Mouse (Mus musculus): Measurements from ENCODE around the gene Dock8. TPM values are rescaled to one million over a fixed set of nuclear protein-coding genes. Genes with fewer than 3 reads are reported as not detected.

Gene Dock8
- polyA plus RNA-seq, 1 experiment: 18.0 TPM

- Histone ChIP-seq H3K4me3 (replicated peaks) (no peak overlapping the region), H3K4me1 (no peaks in the 10 kb centered on the region), H3K27me3 (replicated peaks) (peaks cover 12% of the 10 kb centered on the region), H3K9me3 (peaks cover 19% of the 10 kb centered on the region), H3K36me3 (replicated peaks; ENCODE audit: low read length) (no peaks in the 10 kb centered on the region)
- TF ChIP-seq GATA1 (IDR thresholded peaks at IDR 0.05; ENCODE audit: borderline replicate concordance, low read length): no peak
- TF ChIP-seq FLI1 (IDR thresholded peaks at IDR 0.05; ENCODE audit: low read length): no peak
Observed at GRCm38 (mm10) chr19:25221964-25222640, 222.8 kb downstream of the Dock8 start.

GRCm38 (mm10) chr19:25230058-25230974 lies 231.0 kb downstream of the Dock8 start:
- Histone ChIP-seq H3K27me3 (replicated peaks) (peaks cover 20% of the 10 kb centered on the region), H3K4me1 (peaks cover 23% of the 10 kb centered on the region)
- TF ChIP-seq GATA1 (IDR thresholded peaks at IDR 0.05; ENCODE audit: borderline replicate concordance, low read length): no peak
- TF ChIP-seq FLI1 (IDR thresholded peaks at IDR 0.05; ENCODE audit: low read length): no peak

GRCm38 (mm10) chr19:25230975-25231334 lies 231.6 kb downstream of the Dock8 start:
- peaks cover 23% of the 10 kb centered on the region for H3K4me1 ChIP-seq
- TF ChIP-seq FLI1 (IDR thresholded peaks at IDR 0.05; ENCODE audit: low read length) (no peak), GATA1 (IDR thresholded peaks at IDR 0.05; ENCODE audit: borderline replicate concordance, low read length) (no peak)
- H3K27me3 ChIP-seq (replicated peaks): peaks cover 21% of the 10 kb centered on the region
- H3K4me3 ChIP-seq (replicated peaks): no peak overlapping the region
- H3K36me3 ChIP-seq (replicated peaks; ENCODE audit: low read length): no peaks in the 10 kb centered on the region
- no peaks in the 10 kb centered on the region for H3K9me3 ChIP-seq

More at GRCm38 (mm10) chr19:25230058-25230974, 231.0 kb downstream of the Dock8 start:
- Histone ChIP-seq H3K4me3 (replicated peaks) (no peak overlapping the region), H3K36me3 (replicated peaks; ENCODE audit: low read length) (no peaks in the 10 kb centered on the region), H3K9me3 (no peaks in the 10 kb centered on the region)

- Histone ChIP-seq H3K4me1 (peaks cover 32% of the 10 kb centered on the region), H3K4me3 (replicated peaks) (no peak overlapping the region), H3K36me3 (replicated peaks; ENCODE audit: low read length) (no peaks in the 10 kb centered on the region), H3K9me3 (no peaks in the 10 kb centered on the region), H3K27me3 (replicated peaks) (peaks cover 31% of the 10 kb centered on the region)
- TF ChIP-seq GATA1 (IDR thresholded peaks at IDR 0.05; ENCODE audit: borderline replicate concordance, low read length) (no peak), FLI1 (IDR thresholded peaks at IDR 0.05; ENCODE audit: low read length) (no peak)
Observed at GRCm38 (mm10) chr19:25232032-25232431, 232.7 kb downstream of the Dock8 start.

GRCm38 (mm10) chr19:25236596-25237491 lies 237.5 kb downstream of the Dock8 start, which contains the start of gene Kank1:
Gene Kank1 (plus strand): TSS chr19:25236975.
- no peaks in the 10 kb centered on the region for H3K36me3 ChIP-seq (replicated peaks; ENCODE audit: low read length)
- H3K4me3 ChIP-seq (replicated peaks): peak within 1 kb of the TSS; percentile 91
- TF ChIP-seq FLI1 (IDR thresholded peaks at IDR 0.05; ENCODE audit: low read length) (no peak), GATA1 (IDR thresholded peaks at IDR 0.05; ENCODE audit: borderline replicate concordance, low read length) (no peak)
- H3K4me1 ChIP-seq: peaks cover 18% of the 10 kb centered on the region
- H3K27me3 ChIP-seq (replicated peaks): peaks cover 60% of the 10 kb centered on the region
- H3K9me3 ChIP-seq: no peaks in the 10 kb centered on the region

GRCm38 (mm10) chr19:25237492-25238040 lies 238.2 kb downstream of the Dock8 start:
- H3K4me3 ChIP-seq (replicated peaks): peak overlapping the region; percentile 91
- peaks cover 62% of the 10 kb centered on the region for H3K27me3 ChIP-seq (replicated peaks)

GRCm38 (mm10) chr19:25238121-25238520 lies 238.8 kb downstream of the Dock8 start:
- peaks cover 61% of the 10 kb centered on the region for H3K27me3 ChIP-seq (replicated peaks)
- H3K4me3 ChIP-seq (replicated peaks): no peak overlapping the region
- TF ChIP-seq FLI1 (IDR thresholded peaks at IDR 0.05; ENCODE audit: low read length) (no peak), GATA1 (IDR thresholded peaks at IDR 0.05; ENCODE audit: borderline replicate concordance, low read length) (no peak)
- H3K36me3 ChIP-seq (replicated peaks; ENCODE audit: low read length): no peaks in the 10 kb centered on the region
- H3K4me1 ChIP-seq: peaks cover 15% of the 10 kb centered on the region
- H3K9me3 ChIP-seq: no peaks in the 10 kb centered on the region

More at GRCm38 (mm10) chr19:25237492-25238040, 238.2 kb downstream of the Dock8 start:
- Histone ChIP-seq H3K9me3 (no peaks in the 10 kb centered on the region), H3K4me1 (peaks cover 15% of the 10 kb centered on the region), H3K36me3 (replicated peaks; ENCODE audit: low read length) (no peaks in the 10 kb centered on the region)
- TF ChIP-seq FLI1 (IDR thresholded peaks at IDR 0.05; ENCODE audit: low read length) (no peak), GATA1 (IDR thresholded peaks at IDR 0.05; ENCODE audit: borderline replicate concordance, low read length) (no peak)

GRCm38 (mm10) chr19:25243566-25243965 lies 244.2 kb downstream of the Dock8 start:
- Histone ChIP-seq H3K4me1 (no peaks in the 10 kb centered on the region), H3K4me3 (replicated peaks) (no peak overlapping the region), H3K27me3 (replicated peaks) (peaks cover 33% of the 10 kb centered on the region), H3K9me3 (no peaks in the 10 kb centered on the region), H3K36me3 (replicated peaks; ENCODE audit: low read length) (no peaks in the 10 kb centered on the region)
- TF ChIP-seq GATA1 (IDR thresholded peaks at IDR 0.05; ENCODE audit: borderline replicate concordance, low read length) (no peak), FLI1 (IDR thresholded peaks at IDR 0.05; ENCODE audit: low read length) (no peak)

- TF ChIP-seq GATA1 (IDR thresholded peaks at IDR 0.05; ENCODE audit: borderline replicate concordance, low read length) (no peak), FLI1 (IDR thresholded peaks at IDR 0.05; ENCODE audit: low read length) (no peak)
- Histone ChIP-seq H3K36me3 (replicated peaks; ENCODE audit: low read length) (no peaks in the 10 kb centered on the region), H3K4me1 (no peaks in the 10 kb centered on the region), H3K27me3 (replicated peaks) (peaks cover 17% of the 10 kb centered on the region), H3K9me3 (no peaks in the 10 kb centered on the region), H3K4me3 (replicated peaks) (no peak overlapping the region)
Observed at GRCm38 (mm10) chr19:25246062-25246461, 246.7 kb downstream of the Dock8 start.

All from megakaryocyte, embryonic 14.5 days (primary cell).